Mouse (Mus musculus): ENCODE measurements around the gene Cul9.

The Cul9 gene

DNA sequence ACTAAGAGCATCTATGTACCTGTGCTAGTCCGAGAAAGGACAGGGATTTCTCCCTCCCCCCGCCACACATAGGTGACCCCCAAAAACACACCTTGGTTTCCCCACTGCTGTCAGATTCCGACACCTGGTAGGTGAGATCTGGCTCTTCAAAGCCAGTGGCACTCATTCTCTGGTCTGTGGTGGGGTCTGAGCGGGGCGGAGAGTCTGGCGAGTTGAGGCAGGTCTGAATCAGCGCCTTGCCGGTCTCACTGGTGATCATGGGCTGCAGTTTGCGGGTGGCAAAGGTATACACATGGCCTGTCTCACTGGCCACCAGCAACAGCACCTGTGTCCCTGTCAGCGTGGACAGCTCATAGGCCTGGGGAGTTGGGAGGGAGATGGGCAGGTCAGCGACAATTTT lies 7.3 kb upstream of the Cul9 start:
- no peak for DNase-seq (ENCODE audit: low spot score in 2 of 2)

DNA sequence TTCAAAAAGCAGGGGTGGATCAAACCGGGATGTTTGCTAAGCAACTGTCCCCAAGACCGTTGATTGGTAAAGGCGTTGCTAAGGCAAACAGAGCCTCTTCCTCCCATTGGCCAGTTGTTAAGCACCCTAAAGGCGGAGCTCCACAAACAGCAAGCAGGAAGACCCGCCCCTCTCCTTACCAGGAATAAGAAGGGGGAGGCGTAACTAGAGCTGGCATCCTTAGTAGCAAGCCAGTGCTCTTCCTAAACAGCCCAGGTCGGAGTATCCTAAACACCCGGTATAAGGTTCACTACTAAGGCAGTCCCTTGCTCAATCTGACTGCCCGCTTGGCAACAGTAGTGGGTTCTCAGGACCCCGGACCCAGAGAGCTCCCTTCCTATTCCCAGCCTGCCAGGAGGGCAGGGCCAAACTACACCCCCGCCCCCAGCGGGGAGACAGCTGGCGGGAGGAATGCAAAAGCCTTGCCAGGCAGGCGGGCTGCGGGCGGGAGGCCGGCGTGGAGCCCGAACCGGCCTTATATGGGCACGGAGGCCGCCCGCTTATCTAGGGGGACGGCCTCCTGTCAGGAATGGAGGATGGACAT lies 6.7 kb upstream of the Cul9 start:
- peak; percentile 21 to 32 for DNase-seq (ENCODE audit: low spot score in 2 of 2)

DNA sequence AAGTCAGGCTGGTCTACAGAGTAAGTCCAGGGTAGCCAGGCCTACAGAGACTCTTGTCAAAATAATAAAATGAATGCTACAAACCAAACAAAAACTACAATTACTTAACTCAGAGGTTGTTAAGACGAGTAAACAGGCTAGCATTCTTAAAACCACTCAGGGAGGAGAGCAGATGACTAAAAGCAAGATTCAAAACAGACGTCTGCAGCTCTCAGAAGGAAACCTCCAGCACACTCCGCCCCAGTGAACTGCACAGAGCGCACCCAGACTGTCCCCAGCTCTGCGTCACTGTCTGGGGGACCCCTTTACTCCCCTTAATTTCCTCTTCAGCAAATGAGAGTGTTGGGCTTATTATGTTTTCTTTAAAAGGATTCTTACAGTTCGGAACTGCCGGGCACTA lies 6.0 kb upstream of the Cul9 start:
- no peak for DNase-seq (ENCODE audit: low spot score in 2 of 2)

DNA sequence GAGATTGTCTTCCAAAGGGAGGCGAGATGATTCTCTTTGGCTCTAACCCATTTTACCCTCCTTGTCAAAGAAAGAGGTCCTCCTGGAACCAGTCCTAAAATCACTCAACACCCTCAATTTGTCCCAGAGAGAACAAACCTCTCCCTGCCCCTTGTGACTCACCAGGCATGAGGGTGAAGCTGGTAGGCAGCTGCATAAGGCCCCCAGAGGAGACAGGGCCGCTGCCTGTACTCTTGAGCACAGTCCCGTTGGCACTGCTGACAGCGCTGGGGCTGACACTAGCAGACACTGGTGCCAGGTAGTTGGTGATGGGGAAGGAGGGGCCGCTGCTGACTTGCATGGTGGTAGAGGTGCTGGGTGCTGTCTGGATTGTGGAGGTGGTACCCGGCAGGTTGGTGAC lies 5.2 kb upstream of the Cul9 start:
- DNase-seq (ENCODE audit: low spot score in 2 of 2) = no peak

DNA sequence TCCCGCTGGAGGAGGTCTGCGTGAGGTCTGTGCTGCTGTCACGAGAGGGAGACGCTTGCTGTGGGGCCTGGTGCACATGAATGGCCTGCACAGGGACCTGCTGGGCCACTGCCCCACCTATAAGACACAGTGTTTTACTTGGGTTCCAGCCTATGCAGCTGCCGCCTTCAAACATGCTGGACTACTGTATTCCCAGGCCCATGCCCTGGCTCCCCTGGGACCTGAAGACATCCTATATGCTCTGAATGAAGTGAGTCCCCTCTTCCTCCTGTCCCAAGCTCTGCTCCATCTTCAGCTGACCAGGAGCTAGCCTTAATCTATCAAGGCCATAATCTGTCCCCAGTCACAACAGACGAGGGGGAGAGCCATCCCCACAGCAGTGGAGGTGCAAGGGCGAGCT lies 4.7 kb upstream of the Cul9 start:
- no peak for DNase-seq (ENCODE audit: low spot score in 2 of 2)

DNA sequence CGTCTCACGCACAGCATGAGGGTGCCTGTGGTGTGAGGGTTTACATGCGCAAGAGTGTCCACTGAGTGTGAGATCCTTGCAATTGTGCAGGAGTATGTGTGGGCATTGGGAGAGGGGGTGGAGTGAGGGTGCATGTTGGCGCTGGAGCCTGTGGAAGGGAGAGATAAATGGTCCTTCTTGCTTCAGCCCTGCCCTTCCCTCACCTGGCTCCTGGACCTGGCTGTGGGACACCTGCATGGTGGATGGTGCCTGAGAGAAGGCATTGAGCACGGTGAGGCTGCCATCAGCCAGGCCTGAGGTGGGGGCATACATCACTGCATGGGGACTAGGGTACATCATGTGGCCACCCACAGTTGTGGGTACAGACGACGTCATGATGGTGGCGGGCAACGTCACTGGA lies 3.5 kb upstream of the Cul9 start:
- no peak for DNase-seq (ENCODE audit: low spot score in 2 of 2)

DNA sequence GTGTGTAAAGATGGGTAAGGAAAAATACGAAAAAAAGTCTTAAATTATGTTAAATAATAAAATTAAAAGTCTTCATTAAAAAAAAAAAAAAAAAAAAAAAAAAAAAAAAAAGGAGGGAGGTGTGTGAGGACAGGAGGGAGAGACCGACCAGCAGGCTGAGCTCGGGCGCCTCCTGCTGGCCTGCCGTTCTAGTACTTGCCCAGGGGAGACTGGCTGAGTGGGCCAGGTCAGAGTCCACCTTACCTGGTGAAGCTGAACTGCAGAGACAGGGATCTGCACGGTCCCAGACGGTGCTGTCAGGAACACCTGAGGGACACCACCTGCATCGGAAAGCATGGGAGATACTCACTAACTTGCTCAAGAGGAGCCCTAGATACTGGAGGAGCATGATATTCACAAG lies 3.0 kb upstream of the Cul9 start:
- DNase-seq (ENCODE audit: low spot score in 2 of 2) = peak; percentile 44 to 61

DNA sequence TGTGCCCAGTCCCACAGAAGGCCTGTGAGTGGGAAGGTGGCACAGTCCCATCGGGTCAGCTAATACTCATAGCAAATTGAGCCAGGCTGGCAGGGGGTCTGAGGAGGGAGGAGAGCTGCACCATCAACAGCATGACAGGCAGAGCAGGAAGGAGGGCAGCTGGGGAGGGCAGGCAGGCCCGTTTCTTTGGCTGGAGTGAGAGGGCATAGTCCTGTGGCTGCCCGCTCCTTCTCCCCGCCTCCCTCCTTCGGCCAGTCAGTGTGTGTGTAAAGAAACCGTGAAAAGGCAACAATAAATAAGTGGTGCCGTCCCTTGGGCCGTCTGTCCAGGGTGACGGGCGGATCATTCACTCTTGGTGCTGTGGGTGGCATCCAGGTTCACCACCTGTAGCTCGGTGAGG lies 2.6 kb upstream of the Cul9 start:
- no peak for DNase-seq (ENCODE audit: low spot score in 2 of 2)

DNA sequence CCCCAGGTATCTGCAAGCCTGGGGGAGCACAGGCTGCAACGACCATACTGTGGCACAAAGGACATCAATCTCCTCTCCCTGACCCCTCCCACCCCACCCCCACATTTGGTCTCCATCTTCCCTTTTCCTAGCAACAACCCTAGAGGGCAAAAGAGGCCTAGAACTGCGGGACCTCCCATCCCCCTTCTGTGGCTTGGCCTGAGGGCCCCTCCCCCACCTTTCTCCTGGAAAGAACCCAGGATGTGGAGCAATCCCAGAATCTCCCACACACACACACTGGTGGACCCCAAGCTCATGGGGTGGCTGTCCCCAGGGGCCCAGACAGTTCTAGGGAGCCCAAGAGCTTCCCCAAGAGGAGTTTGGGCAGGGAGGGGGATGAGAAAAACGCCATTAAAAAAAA lies 1.7 kb upstream of the Cul9 start:
- DNase-seq (ENCODE audit: low spot score in 2 of 2) = no peak

DNA sequence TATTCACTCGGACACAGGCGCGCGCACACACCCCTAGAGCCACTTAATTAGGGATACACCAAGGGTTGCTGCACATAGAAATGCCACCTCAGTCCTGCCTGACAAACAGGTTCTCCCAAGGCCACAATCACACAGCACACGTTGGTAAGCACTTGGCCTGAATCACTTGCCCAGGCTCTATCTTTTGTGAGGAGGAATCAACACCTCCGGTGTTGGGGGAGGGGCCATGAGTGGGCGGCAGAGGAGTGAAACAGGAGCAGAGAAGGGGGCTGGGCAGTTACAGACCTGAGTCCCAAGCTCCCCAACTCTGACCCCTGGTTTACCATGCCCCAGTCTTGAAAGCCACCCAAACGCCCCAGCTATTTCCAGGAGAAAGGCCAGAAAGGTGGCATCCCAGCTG lies 807 bp upstream of the Cul9 start:
- no peak for DNase-seq (ENCODE audit: low spot score in 2 of 2)

DNA sequence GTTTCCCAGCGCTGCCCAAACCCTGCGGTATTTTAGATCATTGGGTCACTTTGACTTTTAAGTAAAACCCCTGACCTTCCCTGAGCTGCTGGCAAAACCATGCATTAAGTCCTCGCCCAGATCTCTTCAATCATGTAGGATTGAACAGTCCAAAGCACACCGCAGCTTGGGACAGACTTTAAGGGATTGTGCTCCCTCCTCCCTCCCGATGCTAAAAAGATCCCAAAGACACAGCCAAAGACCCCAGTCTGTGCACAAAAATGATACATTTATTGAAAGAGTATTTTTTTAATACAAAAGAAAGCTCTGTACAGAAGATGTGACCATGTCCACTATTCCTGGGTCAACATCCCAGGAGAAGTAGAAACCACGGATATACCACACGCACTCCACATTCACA lies 403 bp upstream of the Cul9 start:
- no peak for DNase-seq (ENCODE audit: low spot score in 2 of 2)

DNA sequence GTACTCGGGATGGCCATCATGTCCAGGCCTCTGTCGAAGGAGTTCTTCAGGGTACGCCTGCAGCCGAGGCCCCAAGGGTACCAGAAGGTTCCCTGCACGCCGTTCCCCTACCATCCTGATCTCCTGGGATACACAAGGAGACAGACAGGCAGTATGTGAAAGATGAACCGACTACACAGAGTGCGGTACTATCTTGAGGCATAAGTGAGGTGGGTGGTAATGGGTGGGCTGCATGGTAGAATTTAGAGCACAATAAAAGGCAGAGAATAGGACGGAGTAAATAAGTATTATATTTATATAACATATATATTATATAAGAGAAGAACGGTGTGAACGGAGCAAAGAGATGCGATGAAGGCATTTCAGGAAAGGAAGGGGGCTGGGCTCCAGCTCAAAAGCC lies 2.5 kb downstream of the Cul9 start:
- DNase-seq (ENCODE audit: low spot score in 2 of 2) = no peak

DNA sequence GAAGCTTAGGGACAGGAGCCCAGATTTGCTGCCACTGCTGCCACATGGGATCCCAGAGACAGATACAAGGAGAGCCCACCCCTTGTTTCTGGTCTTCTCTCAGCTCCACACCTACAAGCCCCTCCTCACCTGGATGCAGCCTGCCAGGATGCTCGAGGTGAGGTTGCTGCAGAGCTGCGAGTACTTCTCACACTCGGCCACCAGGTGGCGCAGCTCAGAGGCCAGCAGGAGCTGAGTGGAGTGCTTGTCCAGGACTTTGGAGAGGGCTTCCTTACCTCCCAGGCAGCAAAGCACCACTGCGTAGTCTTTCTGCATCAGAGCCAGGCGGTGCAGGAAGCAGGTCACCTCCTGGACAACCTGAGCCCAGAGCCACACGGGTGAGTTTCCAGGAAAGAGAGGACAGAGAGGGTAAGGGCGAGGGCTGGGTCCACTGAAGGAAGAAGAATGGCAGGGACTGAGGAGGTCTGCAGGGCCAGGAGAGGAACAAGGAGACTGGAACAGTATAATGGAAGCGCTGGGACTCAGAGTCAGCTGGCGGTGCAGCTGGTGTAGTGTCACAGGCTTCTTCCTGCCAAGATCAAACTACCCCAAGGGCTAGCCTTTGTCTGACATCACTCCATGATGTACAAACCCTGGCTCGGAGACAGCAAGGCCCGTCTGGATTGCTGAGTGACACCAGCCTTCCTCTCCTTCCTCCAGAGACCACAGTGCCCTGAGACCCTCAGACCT lies 20.4 kb downstream of the Cul9 start:
- DNase-seq (ENCODE audit: low spot score in 2 of 2) = peak; percentile 42 to 63

DNA sequence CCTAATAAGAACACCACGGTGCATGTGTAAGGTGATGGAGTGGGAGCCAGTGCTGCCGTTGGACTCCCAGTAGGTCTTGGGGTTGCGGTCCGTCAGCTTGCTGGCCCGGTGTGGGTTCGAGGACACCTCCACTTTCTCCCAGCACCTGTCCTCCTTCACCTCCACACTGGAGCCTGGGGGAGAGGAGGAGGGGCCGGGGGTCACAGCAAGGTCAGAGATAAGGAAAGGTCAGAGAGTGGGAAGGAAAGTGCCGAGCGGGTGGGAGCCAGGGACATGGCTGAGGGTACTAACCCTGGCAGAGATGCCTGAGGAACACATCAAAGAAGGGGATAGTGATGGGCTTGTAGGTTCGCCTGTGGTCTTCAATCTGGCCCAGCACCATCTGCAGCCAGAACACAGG lies 21.1 kb downstream of the Cul9 start:
- DNase-seq (ENCODE audit: low spot score in 2 of 2) = no peak

DNA sequence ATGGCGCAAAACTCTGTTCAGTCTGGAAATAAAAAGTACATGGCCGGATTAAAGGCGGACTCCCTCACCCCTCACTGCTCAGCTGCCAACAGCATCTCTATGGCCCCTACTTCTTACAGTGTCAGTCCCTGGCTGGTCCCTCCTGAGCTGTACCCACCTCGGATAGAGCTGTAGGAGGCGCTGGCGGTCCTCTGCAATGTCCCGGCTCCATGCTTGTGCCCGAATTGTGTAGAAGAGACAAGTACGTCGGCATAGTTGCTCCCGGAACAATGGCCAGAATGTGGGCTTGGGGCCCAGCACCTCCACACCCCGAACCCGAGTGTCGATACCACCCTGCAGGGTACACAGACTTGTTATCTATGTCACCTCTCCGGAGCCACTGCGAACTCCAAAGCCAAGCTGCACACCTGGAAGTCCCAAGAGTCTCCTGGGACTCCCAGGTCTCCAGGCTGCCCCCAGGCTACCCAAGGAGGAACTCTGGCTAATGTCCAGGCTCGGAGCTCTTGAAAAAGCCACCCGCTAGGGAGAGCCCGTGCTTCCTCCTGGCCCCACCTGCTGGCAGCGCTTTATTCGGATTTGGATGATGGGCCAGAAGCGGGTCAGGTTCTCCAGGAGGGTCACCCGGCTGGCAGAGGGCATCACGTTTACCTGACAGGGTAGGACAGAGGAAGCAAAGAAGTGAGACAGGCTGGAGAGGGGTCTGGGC lies 24.1 kb downstream of the Cul9 start:
- no peak for DNase-seq (ENCODE audit: low spot score in 2 of 2)

DNA sequence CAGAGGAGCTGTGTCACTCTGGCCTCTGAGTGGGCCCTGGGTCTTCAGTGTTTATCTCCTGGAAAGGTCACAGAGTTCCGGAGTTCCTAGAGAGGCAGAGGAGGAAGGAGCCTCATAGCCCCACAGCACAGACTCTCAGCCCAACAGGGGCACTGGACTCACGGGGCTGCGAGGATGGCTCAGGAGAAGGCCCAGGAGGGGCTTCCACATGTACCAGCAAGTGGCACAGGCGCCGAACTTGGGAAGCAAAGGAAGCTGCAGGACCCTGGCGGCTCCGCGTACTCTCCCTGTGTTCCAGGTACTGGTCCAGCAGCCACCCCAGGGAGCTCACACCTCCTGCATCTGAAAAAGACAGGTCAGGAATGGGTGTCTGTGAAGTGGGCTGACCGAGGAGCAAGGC lies 25.0 kb downstream of the Cul9 start:
- DNase-seq (ENCODE audit: low spot score in 2 of 2) = no peak

DNA sequence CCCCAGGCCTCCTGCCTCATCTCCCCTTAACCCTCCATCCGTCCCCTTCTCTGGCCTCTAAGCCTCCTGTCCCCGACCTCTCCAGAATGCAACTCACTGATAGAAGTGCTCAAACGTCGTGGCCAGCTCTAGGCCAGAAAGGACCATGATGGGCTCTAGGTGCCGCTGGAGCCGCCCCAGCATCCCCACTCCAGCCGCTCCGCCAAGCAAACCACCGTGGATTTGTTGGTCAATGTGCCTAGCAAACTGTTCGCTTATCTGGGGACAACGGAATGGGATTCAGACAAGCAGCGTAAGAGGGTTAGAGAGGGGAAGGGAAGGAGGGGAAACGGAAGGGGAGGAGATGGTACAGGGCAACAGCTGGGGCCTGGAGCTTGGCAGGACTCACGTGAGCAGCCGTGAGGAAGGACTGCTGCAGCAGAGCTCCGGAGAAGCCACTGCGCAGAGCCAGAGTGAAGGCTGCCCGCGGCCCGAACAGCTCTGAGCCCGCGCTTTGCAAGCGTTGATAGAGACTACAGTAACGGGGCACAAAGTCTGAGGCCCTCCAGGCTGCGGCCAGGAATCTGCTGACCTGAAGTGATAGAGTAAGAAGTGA lies 25.7 kb downstream of the Cul9 start:
- DNase-seq (ENCODE audit: low spot score in 2 of 2) = no peak

DNA sequence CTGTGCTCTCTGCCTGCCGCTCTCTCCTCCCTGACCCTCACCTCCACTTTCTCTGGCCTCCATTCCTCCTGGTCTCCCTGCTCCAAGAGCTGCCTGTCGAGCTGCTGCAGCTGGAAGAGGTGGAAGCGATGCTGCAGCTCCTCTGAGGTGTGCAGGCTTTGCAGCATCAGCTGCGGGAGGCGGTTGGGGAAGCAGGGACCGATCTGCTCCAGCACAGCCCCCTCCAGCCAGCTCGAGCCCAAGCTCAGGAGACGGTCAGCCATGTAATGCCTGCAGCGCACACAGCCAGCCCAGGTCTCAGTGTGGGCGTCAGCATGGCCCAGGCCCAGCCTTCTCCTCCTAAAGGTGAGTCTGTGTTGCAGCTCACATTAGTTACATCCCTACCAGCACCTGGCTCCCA lies 26.2 kb downstream of the Cul9 start:
- DNase-seq (ENCODE audit: low spot score in 2 of 2) = no peak

DNA sequence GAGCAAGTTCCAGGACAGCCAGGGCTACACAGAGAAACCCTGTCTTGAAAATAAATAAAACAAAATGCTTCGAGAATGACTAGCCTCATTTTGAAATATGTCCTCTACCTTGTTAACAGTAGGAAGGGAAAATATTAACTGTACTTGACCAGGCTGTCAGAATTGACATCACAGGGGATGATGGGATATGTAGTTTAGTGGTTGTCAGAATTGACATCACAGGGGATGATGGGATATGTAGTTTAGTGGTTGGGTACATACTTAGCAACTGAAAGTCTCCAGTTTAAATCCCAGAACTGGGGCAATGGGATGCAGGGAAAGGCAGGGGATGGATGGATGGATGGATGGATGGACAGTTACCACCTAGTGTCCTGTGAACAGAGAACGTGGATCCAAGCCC lies 32.9 kb downstream of the Cul9 start:
- DNase-seq (ENCODE audit: low spot score in 2 of 2) = no peak

DNA sequence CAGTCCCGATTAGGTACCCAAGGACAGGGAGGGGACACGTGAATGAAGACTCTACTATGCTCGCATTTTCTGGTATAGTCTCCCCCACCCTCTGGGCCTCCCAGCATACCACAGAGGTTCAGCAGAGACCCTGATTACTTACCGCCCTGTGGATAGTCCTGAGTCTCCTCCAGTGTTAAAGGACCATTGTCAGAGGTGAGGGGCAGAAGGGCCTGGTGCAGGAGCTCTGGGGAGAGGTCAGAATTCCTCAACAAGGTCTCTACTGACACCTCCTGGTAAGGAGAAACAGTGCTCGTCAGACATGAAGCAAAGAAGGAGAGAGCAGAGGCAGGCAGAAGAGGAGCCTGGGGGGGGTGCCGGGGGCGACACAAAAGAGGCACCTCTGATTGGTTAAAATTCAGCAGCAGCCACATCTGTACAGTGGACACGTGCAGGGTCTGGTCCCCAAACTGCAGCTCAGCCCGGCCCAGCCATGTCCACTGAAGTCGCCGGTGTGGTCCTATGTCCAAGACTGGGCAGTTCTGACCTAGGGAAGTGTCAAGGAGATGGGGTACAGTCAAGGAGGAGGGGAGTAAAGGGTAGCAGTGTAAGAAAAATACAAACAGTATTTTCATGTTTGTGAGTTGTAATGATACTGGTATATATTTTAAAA lies 35.0 kb downstream of the Cul9 start:
- DNase-seq (ENCODE audit: low spot score in 2 of 2) = peak in 1 of 2 experiments; percentile 17

DNA sequence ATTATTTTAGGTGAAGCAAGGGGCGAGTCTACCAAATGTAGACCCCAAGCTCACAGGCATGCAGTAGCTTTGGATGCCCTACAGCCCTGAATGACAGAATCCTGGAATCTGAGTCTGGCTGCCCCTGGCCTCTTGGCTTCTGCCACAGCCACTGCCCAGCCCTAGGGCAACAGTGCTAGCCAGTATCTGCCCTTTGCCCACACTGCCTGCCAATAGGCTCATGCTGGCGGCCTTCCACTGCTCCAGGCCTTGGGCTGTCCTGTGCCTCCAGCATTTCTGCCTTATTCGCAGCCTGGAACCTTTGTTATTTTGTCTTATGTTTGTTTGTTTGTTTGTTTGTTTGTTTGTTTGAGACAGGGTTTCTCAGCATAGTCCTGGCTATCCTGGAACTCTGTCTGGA lies 40.6 kb downstream of the Cul9 start:
- DNase-seq (ENCODE audit: low spot score in 2 of 2) = no peak

DNA sequence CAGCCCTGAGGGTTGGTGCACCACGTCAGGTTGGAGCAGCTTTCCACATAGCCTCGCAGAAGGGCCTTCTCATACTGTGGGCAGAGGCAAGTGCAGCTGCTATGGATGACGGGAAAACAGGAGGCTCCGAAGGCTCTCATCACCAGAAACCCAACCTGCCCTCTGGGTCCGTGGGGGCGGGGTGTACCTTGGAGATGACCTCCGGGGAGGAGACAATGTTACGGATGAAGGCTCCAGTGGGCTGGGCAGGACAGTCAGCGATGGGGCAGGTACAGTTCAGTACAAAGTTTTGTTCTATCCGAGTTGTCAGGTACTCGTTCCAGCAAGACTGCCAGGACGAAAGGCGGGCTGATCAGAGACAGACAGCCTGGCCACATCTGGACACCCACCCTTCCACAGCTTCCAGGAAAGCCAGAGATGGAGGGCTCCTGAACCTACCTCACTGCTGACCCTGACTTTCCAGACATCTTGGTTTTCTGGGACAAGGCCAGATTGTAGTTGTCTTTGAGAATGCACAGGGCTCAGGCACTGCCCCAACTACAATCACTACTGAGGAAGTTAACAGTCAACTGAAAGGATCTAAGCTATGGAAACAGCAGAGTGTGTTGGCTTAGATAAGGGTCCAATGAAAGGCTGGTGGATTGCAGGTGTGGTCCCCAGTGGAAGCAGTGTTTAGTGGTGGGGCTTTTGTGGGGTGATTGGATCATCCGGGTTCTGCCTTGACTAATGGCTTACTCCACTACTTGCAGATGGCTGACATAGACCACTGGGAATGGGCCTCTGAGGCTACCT lies 42.1 kb downstream of the Cul9 start:
- DNase-seq (ENCODE audit: low spot score in 2 of 2) = no peak
